Mouse (Mus musculus): Measurements from ENCODE around the gene Wbp2.
A peak's percentile ranks its signal among the peaks of the same experiment; 100 is the strongest.

Wbp2 gene

DNA sequence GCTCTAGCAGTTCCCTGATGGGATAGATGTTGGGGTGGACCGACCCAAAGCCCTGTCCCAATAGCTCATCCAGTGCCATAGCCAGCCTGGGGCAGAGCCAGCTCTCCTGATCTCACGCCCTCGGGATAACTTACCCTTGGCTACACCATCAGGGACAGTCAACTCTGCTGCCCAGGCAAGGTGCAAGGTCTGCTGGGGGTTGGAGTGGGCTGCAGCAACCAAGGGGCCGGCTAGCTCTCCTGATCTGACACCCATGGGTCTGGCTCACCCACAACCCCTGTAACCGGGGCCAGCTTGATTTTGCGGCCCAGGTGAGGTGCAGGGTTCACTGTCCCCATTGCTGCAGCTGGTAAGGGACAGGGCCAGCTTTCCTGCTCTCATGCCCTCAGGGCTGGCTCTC, 4.8 kb upstream of the Wbp2 start:
- no peak for DNase-seq (ENCODE audit: low read depth, low spot score)

GRCm38 (mm10) chr11:116089545-116089944, 2.8 kb upstream of the Wbp2 start:
- no peak for DNase-seq (ENCODE audit: low read depth, low spot score)

GRCm38 (mm10) chr11:116088741-116089394, 2.1 kb upstream of the Wbp2 start:
- no peak for DNase-seq (ENCODE audit: low read depth, low spot score)

GRCm38 (mm10) chr11:116088188-116088587, 1.4 kb upstream of the Wbp2 start:
- DNase-seq (ENCODE audit: low read depth, low spot score) = no peak

GRCm38 (mm10) chr11:116087194-116088130, 667 bp upstream of the Wbp2 start:
- DNase-seq (ENCODE audit: low read depth, low spot score) = peak; percentile 79

- DNase-seq (ENCODE audit: low read depth, low spot score) = no peak
Observed at GRCm38 (mm10) chr11:116084166-116084565, 2.6 kb downstream of the Wbp2 start.

GRCm38 (mm10) chr11:116083096-116083672, 3.6 kb downstream of the Wbp2 start:
- DNase-seq (ENCODE audit: low read depth, low spot score) = no peak

GRCm38 (mm10) chr11:116081081-116081480, 5.7 kb downstream of the Wbp2 start:
- DNase-seq (ENCODE audit: low read depth, low spot score) = no peak

- DNase-seq (ENCODE audit: low read depth, low spot score) = no peak
Observed at GRCm38 (mm10) chr11:116079511-116079910, 7.3 kb downstream of the Wbp2 start.

DNA sequence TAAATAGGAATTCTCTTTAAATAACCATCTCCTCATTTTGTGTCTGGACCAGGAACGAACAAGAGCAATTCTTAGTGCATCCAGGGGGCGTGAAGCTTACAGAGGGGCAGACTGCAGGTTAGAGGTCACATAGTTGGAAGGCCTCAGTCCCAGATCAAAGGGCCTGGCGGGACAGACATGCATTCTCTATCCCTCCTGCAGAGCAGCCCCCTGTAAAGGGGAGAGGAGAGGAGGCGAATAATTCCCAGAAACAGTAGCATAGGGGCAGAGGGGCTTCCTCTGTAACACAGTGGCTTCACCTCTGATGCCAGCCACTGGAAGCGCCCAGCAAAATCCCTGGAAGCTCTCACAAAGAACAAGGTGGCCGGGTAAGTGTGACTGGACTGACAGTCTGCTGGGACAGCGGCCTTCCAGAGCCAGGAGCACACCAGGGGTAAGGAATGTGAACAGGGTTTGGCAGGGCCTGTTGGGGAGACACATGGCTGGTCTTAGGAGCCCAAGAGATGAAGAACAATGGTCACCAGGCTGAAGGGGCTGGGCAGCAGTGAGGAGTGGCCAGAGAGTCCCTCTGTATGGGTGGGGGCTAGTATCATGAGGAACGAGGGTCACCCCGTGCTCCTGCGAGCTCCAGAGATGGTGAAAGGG, 8.0 kb downstream of the Wbp2 start:
- no peak for DNase-seq (ENCODE audit: low read depth, low spot score)

DNA sequence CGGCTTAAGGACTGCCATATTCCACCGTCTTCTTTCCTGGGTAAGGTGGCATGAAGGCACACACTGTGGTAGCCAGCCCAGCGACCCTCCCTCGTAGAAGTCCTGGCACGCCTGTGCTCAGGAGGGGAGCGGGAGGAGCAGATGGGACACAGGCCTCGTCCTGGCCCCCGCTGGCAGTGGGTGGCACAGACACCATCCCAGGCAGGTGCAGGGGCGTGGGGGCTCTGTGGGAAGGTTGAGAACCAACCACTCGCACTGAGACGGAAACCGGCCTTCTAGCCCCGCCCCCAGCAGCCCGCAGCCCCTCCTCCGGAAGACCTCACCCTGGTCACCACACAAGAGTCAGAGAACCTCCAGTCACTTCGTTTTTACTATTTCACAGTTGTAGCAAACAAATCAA, 8.6 kb downstream of the Wbp2 start:
- DNase-seq (ENCODE audit: low read depth, low spot score) = no peak

DNA sequence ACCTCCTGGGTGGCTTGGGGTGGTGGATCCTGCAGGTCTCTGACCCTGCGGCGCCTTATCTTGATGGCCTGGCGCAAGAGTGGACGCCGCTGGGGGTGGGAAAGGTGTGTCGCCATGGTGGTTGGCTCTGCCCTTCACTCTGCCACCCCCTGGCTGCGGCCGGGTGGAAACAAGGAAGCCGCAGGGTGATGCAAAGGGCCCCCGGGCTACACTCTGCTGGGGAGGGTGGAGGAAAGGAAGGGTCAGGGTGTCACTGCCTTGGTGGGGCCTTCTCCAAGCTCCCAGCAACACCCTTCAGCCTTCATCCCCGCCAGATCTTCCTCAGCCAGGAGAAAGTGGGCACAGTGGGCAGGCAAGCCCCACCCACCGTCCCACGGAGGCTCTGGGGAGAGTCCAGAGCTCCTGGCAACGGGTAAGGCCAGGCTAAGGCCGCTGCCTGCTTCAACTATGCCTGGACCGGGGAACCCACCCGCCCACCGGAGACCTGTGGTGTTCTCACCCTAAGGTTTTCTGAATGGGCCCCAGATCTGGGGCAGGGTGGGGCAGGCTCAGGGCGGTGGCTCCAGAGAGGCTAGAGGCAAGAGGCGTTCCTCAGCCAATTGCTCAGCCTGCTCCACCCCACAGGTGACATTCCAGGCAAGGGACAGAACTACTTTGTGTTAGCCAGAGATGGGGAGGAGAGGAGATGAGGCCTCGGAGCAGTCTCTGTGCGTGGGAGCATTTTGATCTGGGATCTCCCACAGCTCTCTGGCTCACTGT, 9.2 kb downstream of the Wbp2 start, which contains the start of gene Unc13d:
Gene Unc13d, minus strand, starts transcription at position 516 of the 759 bp plus-strand sequence.
- DNase-seq (ENCODE audit: low read depth, low spot score) = no peak

DNA sequence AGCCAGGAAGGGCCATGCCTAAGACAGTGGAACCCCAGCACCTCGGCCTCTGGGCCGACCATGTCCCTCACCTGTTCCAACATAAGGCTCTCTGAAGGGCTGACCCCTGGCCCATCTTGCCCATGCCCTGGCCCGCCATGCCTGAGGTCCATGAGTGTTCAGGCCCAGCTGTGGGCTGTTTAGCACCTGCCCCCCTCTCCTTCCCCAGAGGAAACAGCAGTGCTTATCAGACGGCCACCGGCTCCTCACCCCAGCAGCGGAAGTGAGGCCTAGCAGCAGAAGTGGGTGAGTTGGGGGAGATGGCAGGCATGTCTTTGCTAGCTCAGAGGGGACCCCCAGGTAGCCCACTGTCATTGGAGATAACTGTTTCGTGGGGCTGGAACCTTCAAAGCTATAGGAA, 10.0 kb downstream of the Wbp2 start:
- no peak for DNase-seq (ENCODE audit: low read depth, low spot score)

DNA sequence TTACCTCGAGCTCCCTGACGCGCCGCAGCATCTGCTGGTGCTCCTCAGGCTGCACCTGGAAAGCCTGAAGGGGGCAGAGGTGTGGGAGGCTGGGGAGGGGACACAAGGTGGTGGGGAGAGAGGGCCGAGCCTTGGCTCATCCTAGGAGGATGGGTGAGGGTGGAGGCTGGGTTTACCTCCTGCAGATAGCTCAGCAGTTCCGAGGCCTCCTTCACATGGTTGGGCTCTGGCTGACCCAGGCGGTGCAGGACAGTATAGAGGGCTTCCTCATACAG, 10.6 kb downstream of the Wbp2 start:
- DNase-seq (ENCODE audit: low read depth, low spot score) = no peak

GRCm38 (mm10) chr11:116075539-116076265, 11.1 kb downstream of the Wbp2 start:
- DNase-seq (ENCODE audit: low read depth, low spot score) = no peak

DNA sequence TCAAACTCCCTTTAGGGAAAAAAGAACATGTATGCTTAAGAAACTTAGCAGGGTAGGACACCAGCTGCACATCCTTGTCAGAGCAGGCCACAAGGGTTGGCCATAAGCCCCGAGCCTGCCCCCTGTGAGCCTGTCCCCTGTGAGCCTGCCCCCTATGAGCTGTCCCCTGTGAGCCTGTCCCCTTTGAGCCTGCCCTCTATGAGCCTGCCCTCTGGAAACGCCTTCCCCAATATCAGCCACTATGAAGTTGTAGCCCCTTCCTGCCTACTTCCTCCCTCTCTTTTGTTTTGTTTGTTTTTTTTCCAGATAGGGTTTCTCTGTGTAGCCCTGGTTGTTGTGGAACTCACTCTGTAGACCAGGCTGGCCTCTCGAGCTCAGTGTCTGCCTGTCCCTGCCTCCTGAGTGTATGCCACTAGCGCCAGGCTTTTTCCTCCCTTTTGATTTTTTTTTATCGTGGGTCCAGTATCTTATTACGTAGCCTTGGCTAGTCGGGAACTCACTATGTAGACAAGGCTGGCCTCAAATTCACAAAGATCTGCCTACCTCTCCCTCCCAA, 12.3 kb downstream of the Wbp2 start:
- no peak for DNase-seq (ENCODE audit: low read depth, low spot score)

DNA sequence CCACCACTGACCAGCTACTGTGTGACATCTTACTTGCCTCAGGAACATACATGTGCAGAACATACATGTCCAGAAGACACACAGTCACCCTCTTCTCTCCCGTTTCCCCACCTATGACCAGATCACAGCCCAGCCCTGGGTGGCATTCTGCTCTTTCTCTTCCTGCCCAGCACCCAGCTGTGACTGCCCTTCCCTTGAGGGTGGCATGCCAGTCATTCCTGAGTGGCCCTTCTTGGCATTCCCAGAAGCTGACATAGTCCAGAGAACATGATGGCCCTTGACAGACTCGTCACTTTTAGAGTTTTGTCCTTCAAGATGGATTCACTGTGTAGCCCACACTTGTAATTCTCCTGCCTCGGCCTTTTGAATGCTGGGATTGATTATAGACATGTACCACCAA, 14.2 kb downstream of the Wbp2 start:
- DNase-seq (ENCODE audit: low read depth, low spot score) = no peak

- no peak for DNase-seq (ENCODE audit: low read depth, low spot score)
Observed at GRCm38 (mm10) chr11:116071510-116071909, 15.3 kb downstream of the Wbp2 start.

DNA sequence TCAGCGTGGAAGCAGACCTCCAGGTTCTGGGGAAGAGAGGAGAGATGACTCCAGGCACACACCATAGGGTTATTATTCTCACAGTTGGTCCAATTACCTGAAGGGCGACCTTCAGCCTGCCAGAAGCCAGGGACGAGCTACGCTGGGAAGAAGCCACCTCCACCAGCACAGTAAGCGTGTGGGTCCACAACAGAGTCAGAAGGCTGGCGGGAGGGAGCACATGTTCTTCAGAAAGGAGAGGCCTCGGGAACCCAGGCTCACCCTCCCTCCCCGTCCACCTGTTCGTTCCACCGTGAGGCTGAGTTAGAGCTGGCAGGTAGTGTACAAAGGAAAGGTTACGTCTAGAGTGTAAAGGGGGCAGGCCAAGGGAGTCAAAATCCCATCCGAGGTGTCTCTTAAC, 21.4 kb downstream of the Wbp2 start:
- DNase-seq (ENCODE audit: low read depth, low spot score) = no peak

DNA sequence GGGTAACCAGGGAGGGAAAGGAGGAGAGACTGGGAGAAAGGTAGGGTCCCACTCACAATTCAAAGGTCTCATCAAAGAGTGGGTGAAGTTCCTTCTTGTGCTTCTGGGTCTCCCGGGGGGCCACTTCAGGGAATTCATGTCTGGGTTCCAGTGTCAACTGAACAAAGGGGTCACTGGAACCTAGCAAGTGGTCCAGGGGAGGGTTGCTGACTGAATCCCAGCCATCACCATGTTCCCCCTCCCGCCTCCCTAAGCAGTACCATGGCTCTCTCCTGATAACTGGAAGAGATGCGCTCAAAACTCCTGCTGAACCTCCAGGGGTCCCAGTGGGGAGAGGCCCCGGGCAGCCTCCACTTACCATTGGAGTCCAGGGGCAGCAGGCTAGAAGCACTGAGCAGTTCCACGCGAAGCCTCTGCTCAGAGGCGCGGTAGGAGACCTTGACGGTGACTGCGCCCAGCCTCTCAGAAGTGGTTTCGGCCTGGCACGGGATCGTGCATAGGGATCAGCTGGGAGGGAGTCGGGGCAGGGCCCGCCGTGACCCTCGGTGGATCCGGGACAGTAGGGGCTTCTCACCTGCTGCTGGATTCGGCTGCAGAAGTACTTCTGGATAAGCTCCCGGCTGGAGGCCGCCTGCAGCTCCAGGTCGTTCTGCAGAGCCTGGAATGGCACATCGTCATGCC, 22.5 kb downstream of the Wbp2 start:
- DNase-seq (ENCODE audit: low read depth, low spot score) = no peak

All from embryo, embryonic 11.5 days (tissue).